Mouse (Mus musculus) liver, postnatal 0 days (tissue): ENCODE results near the gene Muc4. TPM values are rescaled to one million over a fixed set of nuclear protein-coding genes. Genes with fewer than 3 reads are reported as not detected.
A peak's percentile ranks its signal among the peaks of the same experiment; 100 is the strongest.

ENCODE experiments used
- ATAC-seq: fragments of 200-750 bp; cut with Nextera tagmentation; 2 replicates; pipeline ENCODE4 v1.8.0; 2017; ENCODE audit warnings: mild to moderate bottlenecking, moderate library complexity
- DNase-seq: peaks from one replicate; pipeline ENCODE4 v3.0.0-alpha.2; 2016
- H3K27ac ChIP-seq: fragments of 300-500 bp; sonication (generic); 2 replicates; pipeline ENCODE4 v1.5.1; 2014; ENCODE audit warnings: antibody characterized with exemption, moderate library complexity, mild to moderate bottlenecking, low read depth
- H3K27me3 ChIP-seq: fragments of 300-500 bp; sonication (generic); 2 replicates; pipeline ENCODE4 v1.6.1; 2014; ENCODE audit warnings: low read length, control low read depth, mixed read lengths; ENCODE audit not compliant: insufficient read depth
- H3K36me3 ChIP-seq: fragments of 300-500 bp; sonication (generic); replicated peaks from 2 replicates; pipeline ENCODE4 v1.6.1; 2014; ENCODE audit warnings: mild to moderate bottlenecking, control low read depth, low read length, moderate library complexity, mixed read lengths; ENCODE audit not compliant: insufficient read depth
- H3K4me1 ChIP-seq: fragments of 300-500 bp; sonication (generic); 2 replicates; pipeline ENCODE4 v1.6.1; 2014; ENCODE audit warnings: antibody characterized with exemption, mild to moderate bottlenecking, control low read depth; ENCODE audit not compliant: insufficient read depth
- H3K4me2 ChIP-seq: fragments of 300-500 bp; sonication (generic); 2 replicates; pipeline ENCODE4 v1.6.1; 2014; ENCODE audit warnings: low read depth, mild to moderate bottlenecking, low read length, moderate library complexity, mixed read lengths
- H3K4me3 ChIP-seq: fragments of 300-500 bp; sonication (generic); 2 replicates; pipeline ENCODE4 v1.5.1; 2014; ENCODE audit warnings: low read depth, low read length
- H3K9ac ChIP-seq: fragments of 300-500 bp; sonication (generic); replicated peaks from 2 replicates; pipeline ENCODE4 v1.6.1; 2014; ENCODE audit warnings: mild to moderate bottlenecking, moderate library complexity
- H3K9me3 ChIP-seq: fragments of 300-500 bp; sonication (generic); 2 replicates; pipeline ENCODE4 v1.6.1; 2016; ENCODE audit warnings: mild to moderate bottlenecking, control low read depth, low read length, mixed read lengths
- CTCF ChIP-seq: sonication (generic); IDR thresholded peaks from 2 replicates; pipeline ENCODE4 v1.5.1; 2016; ENCODE audit warnings: antibody characterized with exemption, low read depth
- EP300 ChIP-seq: IDR thresholded peaks from 2 replicates; pipeline ENCODE4 v1.6.1; 2016; ENCODE audit warnings: antibody characterized with exemption, low read depth, mild to moderate bottlenecking
- WGBS: fragments of 180-500 bp; shearing (Covaris S2); extraction: QIAGEN DNeasy Blood & Tissue Kit; methylation state at CpG from one replicate; pipeline ENCODE4 v1.1.7; 2014; ENCODE audit not compliant: insufficient replicate concordance; 5-methylcytosine and 5-hydroxymethylcytosine counted together
- polyA plus RNA-seq: library from polyadenylated mRNA; unstranded; fragments of >200 nt; fragmentation: Nextera tagmentation; extraction: Ambion mirVana; gene quantifications from 2 replicates; pipeline ENCODE4 v1.2.1, GENCODE M21; 2015

The Muc4 gene
- polyA plus RNA-seq, 1 experiment from 2014 or later: 0.49 TPM

DNA sequence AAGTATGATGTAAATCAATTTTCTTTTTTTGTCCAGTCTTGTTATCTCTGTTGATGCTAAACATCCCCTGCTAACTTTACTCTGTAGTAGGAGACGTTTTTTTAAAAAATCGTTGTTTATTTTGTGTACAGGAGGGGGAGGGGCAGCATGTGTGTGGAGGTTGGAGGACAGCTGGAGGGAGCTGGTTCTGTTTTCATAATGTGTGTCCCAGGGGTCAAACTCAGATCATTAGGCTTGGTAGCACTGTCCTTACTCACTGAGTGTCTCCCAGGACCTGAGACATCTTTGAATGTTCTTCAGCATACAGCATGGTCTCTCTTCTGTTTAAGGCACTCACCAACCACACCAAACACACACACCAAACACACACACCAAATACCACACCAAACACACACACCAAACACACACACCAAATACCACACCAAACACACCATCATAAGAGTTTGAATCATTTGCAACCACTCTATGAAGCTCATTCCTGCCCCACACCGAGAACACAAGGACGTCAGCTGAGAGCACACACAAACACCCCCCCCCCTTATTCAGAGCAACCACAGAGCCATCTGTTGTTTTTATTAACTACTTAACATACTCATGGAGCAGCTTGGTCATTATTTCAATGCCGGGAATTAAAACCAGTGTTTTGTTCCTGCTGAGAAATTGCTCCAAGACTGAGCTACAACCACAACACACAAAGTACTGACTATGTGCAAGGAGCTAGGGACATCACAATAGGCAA, 47.8 kb downstream of the Muc4 start:
- 52% methylated on average over 5 of the region's 5 CpGs for WGBS
- Histone ChIP-seq H3K4me1 (peaks cover 2% of the 10 kb centered on the region; the same call in 1 of the 2 replicates), H3K9me3 (peaks cover 4% of the 10 kb centered on the region; the same call in 1 of the 2 replicates), H3K27ac (no peak overlapping the region), H3K4me3 (no peak overlapping the region), H3K36me3 (no peaks in the 10 kb centered on the region), H3K9ac (no peak overlapping the region), H3K4me2 (no peak overlapping the region), H3K27me3 (no peaks in the 10 kb centered on the region)
- DNase-seq (no peak), ATAC-seq (0 out of 2 replicates have a peak, but pooled peaks have one; percentile 31)
- TF ChIP-seq EP300 (no peak), CTCF (no peak)

DNA sequence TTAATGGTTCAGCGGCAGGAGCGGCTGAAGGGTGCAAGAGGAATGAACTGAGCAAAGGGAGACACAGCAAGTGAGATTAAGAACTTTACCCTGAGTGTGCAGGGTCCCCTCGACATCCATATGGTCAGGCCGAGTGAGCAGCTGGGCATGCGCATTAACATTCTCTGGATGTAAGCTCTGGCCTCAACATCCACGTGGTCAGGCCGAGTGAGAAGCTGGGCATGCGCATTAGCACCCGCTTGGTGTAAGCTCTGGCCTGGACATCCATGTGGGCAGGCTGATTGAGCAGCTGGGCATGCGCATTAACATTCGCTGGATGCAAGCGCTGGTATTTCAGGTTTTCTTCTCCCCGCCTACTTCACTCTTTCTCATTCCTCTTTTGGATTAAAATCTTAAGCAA, 49.2 kb downstream of the Muc4 start:
- H3K36me3 ChIP-seq: no peaks in the 10 kb centered on the region
- no peak overlapping the region for H3K4me2 ChIP-seq
- no peaks in the 10 kb centered on the region for H3K27me3 ChIP-seq
- H3K9ac ChIP-seq: no peak overlapping the region
- H3K4me1 ChIP-seq: peaks cover 2% of the 10 kb centered on the region; the same call in 1 of the 2 replicates
- ATAC-seq: no peak
- DNase-seq: no peak
- H3K27ac ChIP-seq: no peak overlapping the region
- TF ChIP-seq EP300 (no peak), CTCF (no peak)
- WGBS: 80% methylated on average over 13 of the region's 13 CpGs
- H3K4me3 ChIP-seq: no peak overlapping the region
- peaks cover 4% of the 10 kb centered on the region; the same call in 1 of the 2 replicates for H3K9me3 ChIP-seq

DNA sequence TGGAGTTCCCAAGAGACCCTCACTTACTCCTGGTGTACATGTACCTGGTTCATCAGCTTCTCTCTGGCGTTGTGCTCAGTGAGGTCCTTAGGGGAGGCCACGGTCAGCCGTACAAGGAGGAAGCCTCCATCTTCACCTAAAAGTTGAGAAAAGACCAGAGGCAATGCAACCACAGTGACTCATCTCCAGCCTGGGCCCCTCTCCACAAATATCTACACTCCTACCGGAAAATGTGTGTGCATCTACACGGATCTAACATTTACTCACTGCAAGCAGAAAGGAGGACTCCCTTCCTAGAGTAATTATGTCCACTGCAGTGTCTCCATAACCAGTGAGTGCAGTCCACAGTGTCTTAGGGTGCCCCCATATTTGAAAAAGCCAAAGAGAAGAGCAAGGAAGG, 54.4 kb downstream of the Muc4 start:
- Histone ChIP-seq H3K36me3 (no peaks in the 10 kb centered on the region), H3K4me3 (no peak overlapping the region), H3K27me3 (no peaks in the 10 kb centered on the region), H3K27ac (no peak overlapping the region), H3K9me3 (peaks cover 4% of the 10 kb centered on the region; the same call in 1 of the 2 replicates), H3K4me2 (no peak overlapping the region), H3K9ac (no peak overlapping the region), H3K4me1 (0 out of 2 replicates have a peak, but pooled peaks cover 2% of the 10 kb centered on the region)
- no peak for ATAC-seq
- no peak for DNase-seq
- TF ChIP-seq EP300: no peak
- TF ChIP-seq CTCF: no peak
- 89% methylated on average over 5 of the region's 5 CpGs for WGBS

DNA sequence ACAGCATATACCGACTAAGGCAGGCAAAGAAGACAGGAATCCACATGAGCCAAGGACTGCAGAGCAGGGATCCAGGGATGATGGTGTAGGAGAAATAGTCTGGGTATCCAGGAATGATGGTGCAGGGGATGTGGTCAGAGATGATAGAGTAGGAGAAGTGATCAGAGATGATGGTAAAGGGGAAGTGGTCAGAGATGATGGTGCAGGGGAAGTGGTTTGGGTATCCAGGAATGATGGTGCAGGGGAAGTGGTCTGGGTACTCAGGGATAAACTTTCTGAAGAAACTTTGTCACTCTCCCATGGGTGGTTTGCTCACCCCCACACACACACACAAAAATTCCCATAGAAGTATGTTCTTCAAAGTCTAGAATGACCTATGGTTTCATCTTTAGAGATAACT, 59.5 kb downstream of the Muc4 start:
- Histone ChIP-seq H3K36me3 (no peaks in the 10 kb centered on the region), H3K27ac (no peak overlapping the region), H3K4me3 (no peak overlapping the region), H3K4me2 (no peak overlapping the region), H3K4me1 (no peaks in the 10 kb centered on the region), H3K27me3 (no peaks in the 10 kb centered on the region), H3K9me3 (no peaks in the 10 kb centered on the region), H3K9ac (no peak overlapping the region)
- DNase-seq (no peak), ATAC-seq (no peak)
- WGBS: 67% methylated on average over 1 of the region's 1 CpGs
- no peak for TF ChIP-seq CTCF
- no peak for TF ChIP-seq EP300

DNA sequence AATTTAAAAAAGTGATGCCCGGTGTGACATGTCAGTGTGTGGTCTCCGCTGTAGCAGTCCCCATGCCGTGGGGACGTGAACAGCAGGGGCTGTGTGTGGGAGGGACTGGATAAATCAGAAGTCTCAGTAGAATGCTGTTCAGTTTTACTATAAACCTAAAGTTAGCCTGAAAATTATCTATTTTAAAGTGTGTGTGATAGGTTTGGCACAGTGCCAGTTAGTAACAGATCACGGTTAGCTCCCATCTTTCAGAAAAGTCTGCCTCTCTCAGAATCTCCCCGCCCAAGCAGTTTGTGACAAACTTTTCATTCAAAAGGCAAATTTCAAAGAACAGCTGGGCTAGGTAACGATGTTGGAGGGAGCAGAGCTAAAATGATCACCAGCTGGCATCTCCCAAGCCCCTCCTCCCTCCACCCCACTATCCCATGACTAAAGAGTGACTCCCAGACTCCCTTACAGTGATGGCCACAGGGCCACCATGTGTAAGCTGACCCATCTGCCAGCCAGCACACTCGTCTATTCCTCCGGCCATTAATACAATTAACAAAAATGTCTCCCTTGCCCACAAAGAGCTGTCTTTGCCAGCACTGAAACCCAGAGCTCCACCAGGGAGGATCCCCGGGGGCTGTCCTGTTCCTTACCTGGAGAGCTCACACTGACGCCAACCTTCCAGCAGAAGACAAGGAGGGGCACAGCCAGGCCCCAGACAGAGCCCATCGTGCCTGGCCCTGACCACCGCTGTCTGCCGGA, 61.2 kb downstream of the Muc4 start:
- H3K27me3 ChIP-seq: no peaks in the 10 kb centered on the region
- H3K4me3 ChIP-seq: no peak overlapping the region
- no peaks in the 10 kb centered on the region for H3K9me3 ChIP-seq
- no peak overlapping the region for H3K27ac ChIP-seq
- no peak overlapping the region for H3K4me2 ChIP-seq
- ATAC-seq (no peak), DNase-seq (no peak)
- H3K9ac ChIP-seq: no peak overlapping the region
- WGBS: 69% methylated on average over 14 of the region's 14 CpGs
- H3K4me1 ChIP-seq: no peaks in the 10 kb centered on the region; the same call in 1 of the 2 replicates
- H3K36me3 ChIP-seq: no peaks in the 10 kb centered on the region
- TF ChIP-seq CTCF: no peak
- no peak for TF ChIP-seq EP300

DNA sequence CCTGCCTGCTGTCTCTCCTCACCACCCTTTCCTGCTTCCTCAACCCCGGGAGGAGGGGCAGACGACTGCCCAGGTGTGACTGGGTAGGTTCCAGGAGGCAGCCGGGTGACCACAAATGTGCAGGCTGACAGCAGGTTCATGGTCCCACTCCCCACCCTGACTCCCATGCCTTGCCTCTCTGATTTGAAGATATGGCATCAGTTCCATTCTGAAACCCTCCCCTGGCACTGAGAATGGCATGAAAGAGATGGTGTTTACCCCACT, 61.7 kb downstream of the Muc4 start, which contains the start of gene Muc20:
Muc20 (minus strand) TSS at position 10 of the 264 bp plus-strand sequence.
- TF ChIP-seq EP300: no peak
- TF ChIP-seq CTCF: no peak
- H3K27ac ChIP-seq: no peak within 1 kb of the TSS
- DNase-seq (no peak), ATAC-seq (no peak)
- H3K36me3 ChIP-seq: no peaks in the 10 kb centered on the region
- no peaks in the 10 kb centered on the region; the same call in 1 of the 2 replicates for H3K4me1 ChIP-seq
- no peak within 1 kb of the TSS for H3K4me2 ChIP-seq
- H3K9ac ChIP-seq: no peak within 1 kb of the TSS
- WGBS: 64% methylated on average over 3 of the region's 3 CpGs
- no peak within 1 kb of the TSS for H3K4me3 ChIP-seq
- H3K27me3 ChIP-seq: no peaks in the 10 kb centered on the region
- no peaks in the 10 kb centered on the region for H3K9me3 ChIP-seq
